Mouse (Mus musculus): ENCODE results near the gene Gm20388. TPM values are rescaled to one million over a fixed set of nuclear protein-coding genes. Genes with fewer than 3 reads are reported as not detected.
A peak's percentile ranks its signal among the peaks of the same experiment; 100 is the strongest.

Gm20388 gene
- total and polyA plus RNA-seq, 2 experiments from 2014 or later, result 17.3 TPM; not detected in 1

- Histone ChIP-seq H3K4me2 (ENCODE audit: low read depth, low read length) (peak overlapping the region; percentile 66), H3K4me1 (ENCODE audit: control insufficient read depth, insufficient read depth) (no peaks in the 10 kb centered on the region; the same call in 1 of the 2 replicates), H3K36me3 (replicated peaks; ENCODE audit: control insufficient read depth, insufficient read depth, low read length) (no peaks in the 10 kb centered on the region), H3K27ac (ENCODE audit: low read depth) (no peak overlapping the region), H3K9me3 (replicated peaks; ENCODE audit: control insufficient read depth, low read length) (no peaks in the 10 kb centered on the region), H3K9ac (replicated peaks; ENCODE audit: low read depth, low read length) (peak overlapping the region; percentile 31), H3K4me3 (ENCODE audit: low read depth, low read length) (peak overlapping the region; percentile 36), H3K27me3 (ENCODE audit: control insufficient read depth, insufficient read depth, low read length) (peaks cover 15% of the 10 kb centered on the region)
- TF ChIP-seq CTCF (IDR thresholded peaks at IDR 0.05; ENCODE audit: low read depth), result peak; percentile 87
- TF ChIP-seq EP300 (IDR thresholded peaks at IDR 0.05; ENCODE audit: low read depth), result no peak
- ATAC-seq (ENCODE audit: insufficient read depth, low read depth) (peak; percentile 40), DNase-seq (ENCODE audit: low spot score) (peak; percentile 55)
- 8% methylated on average over 21 of the region's 21 CpGs for WGBS
These were observed 2358.8 kb downstream of the Gm20388 start for GRCm38 (mm10) chr8:122269404-122269803.

- ATAC-seq (ENCODE audit: insufficient read depth, low read depth) (no peak), DNase-seq (ENCODE audit: low spot score) (no peak)
- H3K36me3 ChIP-seq (replicated peaks; ENCODE audit: control insufficient read depth, insufficient read depth, low read length), result no peaks in the 10 kb centered on the region
- H3K27ac ChIP-seq (ENCODE audit: low read depth), result no peak overlapping the region
- H3K9ac ChIP-seq (replicated peaks; ENCODE audit: low read depth, low read length), result no peak overlapping the region
- no peak overlapping the region for H3K4me3 ChIP-seq (ENCODE audit: low read depth, low read length)
- H3K9me3 ChIP-seq (replicated peaks; ENCODE audit: control insufficient read depth, low read length), result no peaks in the 10 kb centered on the region
- 78% methylated on average over 7 of the region's 7 CpGs for WGBS
- H3K27me3 ChIP-seq (ENCODE audit: control insufficient read depth, insufficient read depth, low read length), result peaks cover 15% of the 10 kb centered on the region
- TF ChIP-seq CTCF (IDR thresholded peaks at IDR 0.05; ENCODE audit: low read depth) (no peak), EP300 (IDR thresholded peaks at IDR 0.05; ENCODE audit: low read depth) (no peak)
- H3K4me1 ChIP-seq (ENCODE audit: control insufficient read depth, insufficient read depth), result peaks cover 4% of the 10 kb centered on the region; the same call in 1 of the 2 replicates
- no peak overlapping the region for H3K4me2 ChIP-seq (ENCODE audit: low read depth, low read length)
These were observed 2359.9 kb downstream of the Gm20388 start for GRCm38 (mm10) chr8:122270555-122270954.

GRCm38 (mm10) chr8:122273152-122273551, 2362.5 kb downstream of the Gm20388 start:
- no peak overlapping the region for H3K4me3 ChIP-seq (ENCODE audit: low read depth, low read length)
- H3K27ac ChIP-seq (ENCODE audit: low read depth), result no peak overlapping the region
- H3K4me2 ChIP-seq (ENCODE audit: low read depth, low read length), result no peak overlapping the region
- H3K27me3 ChIP-seq (ENCODE audit: control insufficient read depth, insufficient read depth, low read length), result peaks cover 9% of the 10 kb centered on the region
- no peaks in the 10 kb centered on the region for H3K36me3 ChIP-seq (replicated peaks; ENCODE audit: control insufficient read depth, insufficient read depth, low read length)
- peak; percentile 73 for ATAC-seq (ENCODE audit: insufficient read depth, low read depth)
- peaks cover 4% of the 10 kb centered on the region; the same call in 1 of the 2 replicates for H3K4me1 ChIP-seq (ENCODE audit: control insufficient read depth, insufficient read depth)
- no peak overlapping the region for H3K9ac ChIP-seq (replicated peaks; ENCODE audit: low read depth, low read length)
- no peaks in the 10 kb centered on the region for H3K9me3 ChIP-seq (replicated peaks; ENCODE audit: control insufficient read depth, low read length)
- 5% methylated on average over 5 of the region's 5 CpGs for WGBS
- no peak for TF ChIP-seq EP300 (IDR thresholded peaks at IDR 0.05; ENCODE audit: low read depth)
- peak; percentile 96 for TF ChIP-seq CTCF (IDR thresholded peaks at IDR 0.05; ENCODE audit: low read depth)
- peak; percentile 80 for DNase-seq (ENCODE audit: low spot score)

GRCm38 (mm10) chr8:122273826-122274225, 2363.2 kb downstream of the Gm20388 start:
- ATAC-seq (ENCODE audit: insufficient read depth, low read depth), result no peak
- peaks cover 4% of the 10 kb centered on the region; the same call in 1 of the 2 replicates for H3K4me1 ChIP-seq (ENCODE audit: control insufficient read depth, insufficient read depth)
- H3K9me3 ChIP-seq (replicated peaks; ENCODE audit: control insufficient read depth, low read length), result no peaks in the 10 kb centered on the region
- TF ChIP-seq CTCF (IDR thresholded peaks at IDR 0.05; ENCODE audit: low read depth), result no peak
- H3K27ac ChIP-seq (ENCODE audit: low read depth), result no peak overlapping the region
- no peak overlapping the region for H3K9ac ChIP-seq (replicated peaks; ENCODE audit: low read depth, low read length)
- H3K36me3 ChIP-seq (replicated peaks; ENCODE audit: control insufficient read depth, insufficient read depth, low read length), result no peaks in the 10 kb centered on the region
- WGBS, result 45% methylated on average over 7 of the region's 7 CpGs
- DNase-seq (ENCODE audit: low spot score), result no peak
- H3K27me3 ChIP-seq (ENCODE audit: control insufficient read depth, insufficient read depth, low read length), result peaks cover 7% of the 10 kb centered on the region
- no peak overlapping the region for H3K4me3 ChIP-seq (ENCODE audit: low read depth, low read length)
- H3K4me2 ChIP-seq (ENCODE audit: low read depth, low read length), result no peak overlapping the region

GRCm38 (mm10) chr8:122274651-122275391, 2364.2 kb downstream of the Gm20388 start:
- Histone ChIP-seq H3K9me3 (replicated peaks; ENCODE audit: control insufficient read depth, low read length) (no peaks in the 10 kb centered on the region), H3K4me1 (ENCODE audit: control insufficient read depth, insufficient read depth) (0 out of 2 replicates have a peak, but pooled peaks cover 4% of the 10 kb centered on the region), H3K27me3 (ENCODE audit: control insufficient read depth, insufficient read depth, low read length) (peaks cover 4% of the 10 kb centered on the region), H3K4me2 (ENCODE audit: low read depth, low read length) (no peak overlapping the region), H3K4me3 (ENCODE audit: low read depth, low read length) (no peak overlapping the region), H3K27ac (ENCODE audit: low read depth) (no peak overlapping the region), H3K9ac (replicated peaks; ENCODE audit: low read depth, low read length) (no peak overlapping the region), H3K36me3 (replicated peaks; ENCODE audit: control insufficient read depth, insufficient read depth, low read length) (no peaks in the 10 kb centered on the region)
- ATAC-seq (ENCODE audit: insufficient read depth, low read depth), result 0 out of 2 replicates have a peak, but pooled peaks have one; percentile 15
- TF ChIP-seq EP300 (IDR thresholded peaks at IDR 0.05; ENCODE audit: low read depth), result no peak
- no peak for TF ChIP-seq CTCF (IDR thresholded peaks at IDR 0.05; ENCODE audit: low read depth)
- no peak for DNase-seq (ENCODE audit: low spot score)
- 52% methylated on average over 11 of the region's 11 CpGs for WGBS
